Mouse (Mus musculus) cortical plate, adult 2 months (tissue): ENCODE data around the gene Smox. TPM values are rescaled to one million over a fixed set of nuclear protein-coding genes. Genes with fewer than 3 reads are reported as not detected.

ENCODE experiments used
- H3K27ac ChIP-seq: fragments of 200-500 bp; 2 replicates; pipeline ENCODE4 v1.5.1; 2012; ENCODE audit warnings: low read length, control low read depth, inconsistent platforms; ENCODE audit not compliant: insufficient read depth
- H3K4me1 ChIP-seq: fragments of 200-500 bp; 2 replicates; pipeline ENCODE4 v1.6.1; 2011; ENCODE audit warnings: low read length; ENCODE audit not compliant: control insufficient read depth, insufficient read depth
- H3K4me3 ChIP-seq: fragments of 200-500 bp; 2 replicates; pipeline ENCODE4 v1.5.1; 2011; ENCODE audit warnings: mild to moderate bottlenecking, low read length, control low read depth; ENCODE audit not compliant: insufficient read depth
- CTCF ChIP-seq: fragments of 200-500 bp; IDR thresholded peaks from 2 replicates; pipeline ENCODE4 v1.5.1; 2011; ENCODE audit warnings: mild to moderate bottlenecking, control low read depth, low read length; ENCODE audit not compliant: insufficient read depth; ENCODE audit errors: extremely low read depth
- POLR2A ChIP-seq: fragments of 200-500 bp; IDR thresholded peaks from 2 replicates; pipeline ENCODE4 v1.6.1; 2011; ENCODE audit warnings: mild to moderate bottlenecking, low read length, control low read depth; ENCODE audit not compliant: insufficient read depth; ENCODE audit errors: extremely low read depth
- polyA plus RNA-seq: library from polyadenylated mRNA; depleted of rRNA; stranded (reverse); fragments of >200 nt; gene quantifications from 2 replicates; pipeline ENCODE4 v1.2.3, GENCODE M21; 2012

The Smox gene
- polyA plus RNA-seq, 1 experiment: 61.1 TPM

GRCm38 (mm10) chr2:131549090-131549489 lies 57.8 kb downstream of the Smox start:
- Histone ChIP-seq H3K4me1 (peaks cover 5% of the 10 kb centered on the region), H3K27ac (no peak overlapping the region), H3K4me3 (no peak overlapping the region)
- TF ChIP-seq POLR2A (no peak), CTCF (no peak)

- no peak overlapping the region for H3K27ac ChIP-seq
- peaks cover 5% of the 10 kb centered on the region for H3K4me1 ChIP-seq
- TF ChIP-seq POLR2A (no peak), CTCF (no peak)
- no peak overlapping the region for H3K4me3 ChIP-seq
Observed at GRCm38 (mm10) chr2:131550474-131550873, 59.2 kb downstream of the Smox start.

GRCm38 (mm10) chr2:131550906-131551305 lies 59.6 kb downstream of the Smox start:
- Histone ChIP-seq H3K27ac (no peak overlapping the region), H3K4me1 (peaks cover 5% of the 10 kb centered on the region), H3K4me3 (no peak overlapping the region)
- TF ChIP-seq CTCF (no peak), POLR2A (no peak)

- peaks cover 5% of the 10 kb centered on the region for H3K4me1 ChIP-seq
- H3K4me3 ChIP-seq: no peak overlapping the region
- H3K27ac ChIP-seq: no peak overlapping the region
- TF ChIP-seq CTCF (no peak), POLR2A (no peak)
Observed at GRCm38 (mm10) chr2:131551701-131552620, 60.7 kb downstream of the Smox start.

GRCm38 (mm10) chr2:131552736-131553400 lies 61.6 kb downstream of the Smox start:
- Histone ChIP-seq H3K4me3 (no peak overlapping the region), H3K4me1 (peaks cover 4% of the 10 kb centered on the region; the same call in 1 of the 2 replicates), H3K27ac (no peak overlapping the region)
- no peak for TF ChIP-seq CTCF
- no peak for TF ChIP-seq POLR2A

GRCm38 (mm10) chr2:131557896-131558295 lies 66.6 kb downstream of the Smox start:
- Histone ChIP-seq H3K4me3 (peak overlapping the region; percentile 52; the same call in 1 of the 2 replicates), H3K4me1 (peaks cover 3% of the 10 kb centered on the region; the same call in 1 of the 2 replicates), H3K27ac (no peak overlapping the region)
- TF ChIP-seq CTCF: no peak
- no peak for TF ChIP-seq POLR2A

- Histone ChIP-seq H3K4me3 (peak overlapping the region; percentile 52), H3K4me1 (peaks cover 3% of the 10 kb centered on the region; the same call in 1 of the 2 replicates), H3K27ac (no peak overlapping the region; the same call in none of the 2 replicates)
Observed at GRCm38 (mm10) chr2:131560205-131560919, 69.1 kb downstream of the Smox start.

GRCm38 (mm10) chr2:131561344-131561870 lies 70.1 kb downstream of the Smox start:
- H3K27ac ChIP-seq: peak overlapping the region; percentile 76
- H3K4me3 ChIP-seq: peak overlapping the region; percentile 52
- peaks cover 3% of the 10 kb centered on the region; the same call in 1 of the 2 replicates for H3K4me1 ChIP-seq
- no peak for TF ChIP-seq CTCF
- 0 out of 2 replicates have a peak, but pooled peaks have one; percentile 8 for TF ChIP-seq POLR2A

More at GRCm38 (mm10) chr2:131560205-131560919, 69.1 kb downstream of the Smox start:
- TF ChIP-seq POLR2A: no peak
- TF ChIP-seq CTCF: no peak
